Mouse (Mus musculus) adrenal gland, postnatal 14 days (tissue): ENCODE results near the gene Gatad2a. TPM values are rescaled to one million over a fixed set of nuclear protein-coding genes. Genes with fewer than 3 reads are reported as not detected.

Experiments
- DNase-seq: peaks from one replicate; pipeline ENCODE4 v3.0.0; 2021; ENCODE audit warnings: mixed read lengths
- total RNA-seq: library from RNA; stranded (reverse); gene quantifications from 2 replicates; pipeline ENCODE4 v1.2.3, GENCODE M21; 2021

Gatad2a gene
- total RNA-seq, 1 experiment from 2014 or later = 111 TPM

GRCm38 (mm10) chr8:69936050-69936794 lies 60.0 kb downstream of the Gatad2a start:
- DNase-seq = peak; percentile 50

GRCm38 (mm10) chr8:69935431-69935830 lies 60.8 kb downstream of the Gatad2a start:
- DNase-seq = no peak

DNA sequence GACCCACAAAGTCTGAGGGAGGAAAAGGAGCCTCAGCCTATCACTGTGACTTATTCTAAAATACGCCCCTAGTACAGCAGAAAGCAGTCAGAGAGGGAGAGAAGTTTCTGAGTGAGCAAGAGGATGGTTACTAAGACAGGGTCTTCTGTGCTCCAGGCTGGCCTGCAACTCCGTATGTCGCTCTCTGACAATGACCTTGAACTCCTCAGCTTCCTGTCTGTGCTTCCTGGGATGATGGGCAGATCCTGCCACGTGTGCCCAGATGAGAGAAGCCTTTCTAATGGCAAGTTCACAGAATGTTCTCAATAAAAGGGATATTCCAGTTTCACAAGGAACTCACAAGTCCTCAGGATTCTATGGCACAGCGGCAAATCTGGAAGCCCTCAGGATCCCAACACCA lies 61.6 kb downstream of the Gatad2a start:
- no peak for DNase-seq

- no peak for DNase-seq
Observed at GRCm38 (mm10) chr8:69933811-69934210, 62.4 kb downstream of the Gatad2a start.

DNA sequence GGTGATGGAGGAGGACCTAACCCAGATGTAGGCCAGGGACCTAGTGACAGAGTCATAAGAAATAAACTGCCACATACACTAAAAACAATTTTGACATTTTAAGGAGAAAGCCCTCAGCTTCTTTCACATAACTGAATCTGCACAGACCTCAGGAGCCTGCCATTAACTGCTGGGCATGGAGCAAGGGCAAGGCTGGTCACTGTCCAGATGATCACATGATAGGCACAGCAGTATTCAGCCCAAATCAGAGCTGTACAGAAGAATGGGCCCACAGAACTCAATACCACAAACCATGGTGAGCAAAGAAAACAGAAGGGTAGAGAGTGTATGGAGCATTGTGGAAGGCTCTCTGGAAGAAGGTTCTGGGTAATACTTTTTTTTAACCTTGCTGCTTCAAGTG lies 69.3 kb downstream of the Gatad2a start:
- DNase-seq = no peak

DNA sequence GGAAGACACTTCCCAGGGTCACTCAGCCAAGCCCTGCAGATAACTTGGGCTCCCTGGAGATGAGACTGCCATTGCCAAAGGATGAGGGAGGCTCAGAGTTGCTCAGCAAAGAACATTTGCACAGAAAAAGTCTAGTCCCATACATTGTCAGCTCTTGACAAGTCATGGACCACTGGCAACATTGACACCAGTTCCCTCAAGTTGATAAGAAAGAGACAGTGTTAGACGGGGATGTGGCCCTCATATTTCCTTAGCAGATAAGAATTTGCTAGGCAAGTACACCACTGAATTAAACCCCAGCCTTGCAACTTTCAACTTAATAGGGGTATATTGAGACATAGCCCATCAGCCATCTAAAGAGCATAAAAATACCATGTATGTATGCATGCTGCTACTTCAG lies 72.2 kb downstream of the Gatad2a start:
- DNase-seq = no peak

DNA sequence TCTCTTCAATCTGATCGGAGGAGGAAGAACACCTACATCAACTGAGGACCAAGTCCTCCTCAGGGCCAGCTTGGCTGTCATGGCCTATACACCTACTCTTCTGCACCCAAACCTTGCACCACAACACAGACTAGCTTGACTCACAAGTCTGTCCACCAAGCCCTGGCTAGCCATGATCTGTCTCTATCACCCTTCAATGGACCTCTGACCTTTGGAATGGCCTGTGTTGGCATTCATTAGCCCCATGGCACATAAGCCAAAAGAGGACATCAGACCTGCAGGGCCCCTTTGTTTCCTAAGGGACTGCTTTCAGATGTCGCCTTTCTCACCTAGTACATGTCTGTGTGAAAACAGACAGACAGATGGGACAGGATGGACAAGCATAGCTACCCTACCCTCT lies 75.0 kb downstream of the Gatad2a start:
- no peak for DNase-seq

DNA sequence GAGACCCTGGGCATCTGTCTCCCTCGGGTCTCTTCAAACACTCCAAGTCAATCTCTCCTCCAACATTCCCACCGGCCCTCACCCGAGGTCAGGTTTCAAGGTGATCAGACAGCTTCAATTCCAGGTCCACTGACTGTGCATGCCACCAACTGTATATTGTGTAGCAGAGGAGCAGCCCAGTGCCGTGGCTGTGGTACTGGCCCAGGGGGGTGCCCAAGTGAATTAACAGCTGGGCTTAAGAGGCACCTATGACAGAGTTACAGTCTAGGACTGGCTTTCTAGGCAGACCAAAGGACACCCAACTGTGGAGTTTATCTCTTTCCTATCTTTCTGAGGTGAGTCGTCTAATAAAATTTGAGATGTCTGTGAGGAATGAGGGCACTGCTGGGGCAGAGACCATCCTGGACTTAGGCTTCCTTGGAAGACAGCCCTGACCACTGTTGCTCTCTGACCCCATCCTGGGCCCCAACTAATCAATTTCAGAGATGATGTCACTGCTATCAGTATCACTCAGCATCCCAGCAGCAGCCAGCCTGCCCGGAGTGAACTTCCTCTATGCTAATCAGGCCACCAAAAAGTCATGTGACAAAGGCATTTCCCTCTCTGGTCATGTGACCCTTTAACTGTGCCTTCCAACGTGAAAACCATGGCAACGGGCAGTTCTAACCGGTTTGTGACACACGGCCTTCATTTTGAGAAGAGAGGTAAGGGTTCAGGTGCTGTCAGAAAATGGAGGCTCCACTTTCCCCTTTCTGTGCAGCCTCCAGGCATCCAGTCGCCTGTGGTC lies 76.1 kb downstream of the Gatad2a start:
- DNase-seq = peak; percentile 80

DNA sequence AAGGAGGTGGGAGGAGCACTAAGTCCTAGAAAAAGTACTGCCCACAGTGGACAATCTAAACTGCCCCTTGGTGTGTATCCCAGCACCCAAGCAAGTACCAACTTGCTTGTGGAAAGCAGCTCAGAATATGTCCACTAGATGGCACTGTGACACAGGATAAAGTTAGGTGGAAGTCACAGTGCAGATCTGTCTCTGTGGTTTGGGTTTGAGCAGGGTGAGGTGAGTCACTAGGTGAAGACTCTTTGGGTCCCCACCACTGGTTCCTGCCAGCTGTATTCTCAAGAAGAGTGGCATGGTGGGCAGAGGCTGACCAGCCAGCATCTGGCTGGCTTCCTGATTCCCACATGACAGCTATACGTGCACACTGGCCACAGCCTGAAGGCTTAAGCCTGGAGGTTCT lies 77.2 kb downstream of the Gatad2a start:
- peak; percentile 84 for DNase-seq

- DNase-seq = no peak
Observed at GRCm38 (mm10) chr8:69918506-69918905, 77.7 kb downstream of the Gatad2a start.

- no peak for DNase-seq
Observed at GRCm38 (mm10) chr8:69915748-69916147, 80.4 kb downstream of the Gatad2a start.

- DNase-seq = no peak
Observed at GRCm38 (mm10) chr8:69914526-69914925, 81.7 kb downstream of the Gatad2a start.

GRCm38 (mm10) chr8:69912478-69913074 lies 83.6 kb downstream of the Gatad2a start:
- no peak for DNase-seq

- DNase-seq = no peak
Observed at GRCm38 (mm10) chr8:69911917-69912316, 84.3 kb downstream of the Gatad2a start.

GRCm38 (mm10) chr8:69907106-69907505 lies 89.1 kb downstream of the Gatad2a start:
- no peak for DNase-seq

- DNase-seq = no peak
Observed at GRCm38 (mm10) chr8:69906260-69906659, 89.9 kb downstream of the Gatad2a start.

DNA sequence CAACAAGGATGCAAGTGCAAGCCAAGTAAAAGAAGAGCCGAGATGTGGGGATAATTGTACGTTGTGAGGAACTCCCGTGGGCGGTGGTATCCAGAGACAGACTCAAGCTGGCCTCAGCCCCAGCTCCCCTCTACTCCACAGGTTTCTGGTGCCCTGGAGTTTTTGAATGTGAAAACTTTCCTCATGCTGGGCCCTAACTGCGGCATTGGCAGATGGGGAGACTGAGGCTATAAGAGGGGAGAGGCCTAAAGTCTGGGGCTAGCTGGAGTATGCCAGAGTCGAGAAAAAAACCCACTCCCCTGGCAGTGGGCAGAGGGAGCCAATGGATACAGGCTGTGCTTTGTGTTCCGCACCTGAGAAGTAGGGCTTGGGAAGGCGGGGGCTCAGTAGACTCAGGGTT lies 92.1 kb downstream of the Gatad2a start:
- no peak for DNase-seq

DNA sequence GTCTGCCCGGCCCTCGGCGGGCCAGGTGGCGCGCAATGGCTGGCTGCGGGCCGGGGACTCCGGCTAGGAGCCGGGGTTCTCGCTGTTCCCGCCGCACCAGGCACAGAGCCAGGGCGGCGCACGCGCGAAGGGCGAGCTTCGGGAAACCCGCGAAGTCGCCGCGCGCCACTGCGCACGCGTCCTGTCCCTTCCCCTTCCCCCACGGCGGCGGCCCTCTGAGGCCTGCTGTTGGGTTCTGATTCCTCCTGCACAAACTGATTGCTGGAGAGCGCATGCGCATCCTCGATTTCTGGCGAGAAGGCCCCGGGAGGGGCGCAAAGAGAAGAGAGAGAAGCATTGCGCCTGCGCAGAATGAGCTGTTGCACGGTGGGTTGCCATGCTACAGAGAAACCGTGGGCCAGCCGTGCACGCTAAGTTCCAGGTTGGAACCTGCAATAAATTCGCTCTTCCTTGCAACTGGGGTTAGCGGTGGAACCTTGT lies 93.1 kb downstream of the Gatad2a start:
- DNase-seq = peak; percentile 99

- peak; percentile 66 for DNase-seq
Observed at GRCm38 (mm10) chr8:69902163-69903062, 93.8 kb downstream of the Gatad2a start, which contains the start of the genes Tssk6, Ndufa13 and Yjefn3. Tssk6 (plus strand) TSS chr8:69902184. Ndufa13 (minus strand) TSS chr8:69902558. Yjefn3 (minus strand) TSS chr8:69902712.

DNA sequence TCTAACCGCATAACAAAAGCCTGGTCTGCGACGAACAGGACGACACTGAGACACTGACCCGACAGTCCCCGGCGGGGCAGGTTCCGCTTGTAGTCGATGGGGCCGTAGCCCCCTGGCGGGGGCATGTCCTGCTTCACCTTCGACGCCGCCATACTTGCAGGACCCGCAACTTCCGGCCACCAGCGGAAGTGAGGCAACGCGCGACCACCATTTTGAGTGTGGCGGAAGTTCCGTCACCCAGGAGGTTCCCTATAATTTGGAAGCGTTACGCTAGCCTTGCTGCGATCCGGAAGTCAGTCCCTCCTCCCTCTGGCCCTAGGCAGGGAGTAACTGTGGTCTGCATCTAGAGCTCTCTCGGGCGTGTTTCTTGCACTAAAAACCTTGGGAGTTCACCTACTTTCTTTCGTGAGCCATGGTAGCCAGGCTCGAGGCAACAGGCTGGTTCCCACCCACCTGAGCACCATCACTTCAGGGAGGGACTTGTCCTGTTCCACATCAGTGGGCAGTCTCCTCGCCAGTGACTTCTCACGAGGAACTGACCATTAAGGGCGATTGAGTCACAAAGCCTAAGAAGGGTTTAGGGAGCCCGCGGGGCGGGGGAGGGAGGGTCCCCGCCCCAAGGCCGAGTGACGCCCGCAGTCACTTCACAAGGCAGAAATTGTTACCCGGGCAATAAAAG lies 94.6 kb downstream of the Gatad2a start:
- DNase-seq = peak; percentile 97

- DNase-seq = no peak
Observed at GRCm38 (mm10) chr8:69900895-69901451, 95.2 kb downstream of the Gatad2a start.
